Mouse (Mus musculus): ENCODE measurements around the gene Mras.

Gene Mras

GRCm38 (mm10) chr9:99357921-99358692 lies 79.1 kb downstream of the Mras start, which contains the start of gene Esyt3:
Gene Esyt3 (minus strand): TSS chr9:99358557.
- peak; percentile 72 for DNase-seq (ENCODE audit: low read depth, low spot score)

- no peak for DNase-seq (ENCODE audit: low read depth, low spot score)
Measured at GRCm38 (mm10) chr9:99357561-99357920, 79.6 kb downstream of the Mras start.

- DNase-seq (ENCODE audit: low read depth, low spot score), result no peak
Measured at GRCm38 (mm10) chr9:99355971-99356370, 81.2 kb downstream of the Mras start.

GRCm38 (mm10) chr9:99354796-99355195 lies 82.4 kb downstream of the Mras start:
- DNase-seq (ENCODE audit: low read depth, low spot score), result no peak

GRCm38 (mm10) chr9:99353390-99353789 lies 83.8 kb downstream of the Mras start:
- no peak for DNase-seq (ENCODE audit: low read depth, low spot score)

GRCm38 (mm10) chr9:99352964-99353363 lies 84.2 kb downstream of the Mras start:
- no peak for DNase-seq (ENCODE audit: low read depth, low spot score)

GRCm38 (mm10) chr9:99345351-99345792 lies 91.8 kb downstream of the Mras start:
- DNase-seq (ENCODE audit: low read depth, low spot score), result no peak

- DNase-seq (ENCODE audit: low read depth, low spot score), result no peak
Measured at GRCm38 (mm10) chr9:99341600-99341999, 95.6 kb downstream of the Mras start.

- DNase-seq (ENCODE audit: low read depth, low spot score), result no peak
Measured at GRCm38 (mm10) chr9:99340126-99340525, 97.1 kb downstream of the Mras start.

- DNase-seq (ENCODE audit: low read depth, low spot score), result no peak
Measured at GRCm38 (mm10) chr9:99339182-99339581, 98.0 kb downstream of the Mras start.

- DNase-seq (ENCODE audit: low read depth, low spot score), result no peak
Measured at GRCm38 (mm10) chr9:99338293-99338692, 98.9 kb downstream of the Mras start.

- no peak for DNase-seq (ENCODE audit: low read depth, low spot score)
Measured at GRCm38 (mm10) chr9:99336538-99336937, 100.6 kb downstream of the Mras start.

All from WW6 (cell line).